Mouse (Mus musculus) central nervous system, embryonic 14 days (tissue): Measurements from ENCODE around the gene Zfp317. TPM values are rescaled to one million over a fixed set of nuclear protein-coding genes. Genes with fewer than 3 reads are reported as not detected.

Experiments
- polyA plus RNA-seq: library from polyadenylated mRNA; depleted of rRNA; stranded (reverse); fragments of >200 nt; gene quantifications from 2 replicates; pipeline ENCODE4 v1.2.3, GENCODE M21; 2012; rRNA removed

The Zfp317 gene
- 31.1 and 34.0 TPM in 2 replicates for polyA plus RNA-seq

GRCm38 (mm10) chr9:19621843-19622822 is at the start of gene Zfp317:
Gene Zfp317, plus strand, starts transcription at chr9:19622102.

GRCm38 (mm10) chr9:19582317-19582716 is 39.6 kb upstream of the Zfp317 start, which contains the start of gene Olfr855:
Gene Olfr855, plus strand, starts transcription at chr9:19582617.

Other genes with a start within 250 kb of the Zfp317 start
- not detected in 2 replicates for gene Olfr847, start 243.4 kb upstream of the Zfp317 start, polyA plus RNA-seq
- gene Olfr849, start 181.8 kb upstream of the Zfp317 start, polyA plus RNA-seq, result not detected in 2 replicates
- not detected in 2 replicates for gene Olfr850, start 143.9 kb upstream of the Zfp317 start, polyA plus RNA-seq
- not detected in 2 replicates for gene Olfr851, start 128.8 kb upstream of the Zfp317 start, polyA plus RNA-seq
- not detected in 2 replicates for gene Olfr853, start 81.0 kb upstream of the Zfp317 start, polyA plus RNA-seq
- not detected in 2 replicates for gene Olfr854, start 54.7 kb upstream of the Zfp317 start, polyA plus RNA-seq
- not detected in 2 replicates for gene Olfr855, start 39.5 kb upstream of the Zfp317 start, polyA plus RNA-seq
- 0.15 TPM in 1 of 2 replicates, not detected in the other for gene Olfr857, start 87.3 kb downstream of the Zfp317 start, polyA plus RNA-seq
- not detected in 2 replicates for gene Olfr58, start 158.2 kb downstream of the Zfp317 start, polyA plus RNA-seq
- not detected in 2 replicates for gene Olfr859, start 182.8 kb downstream of the Zfp317 start, polyA plus RNA-seq
- gene Olfr860, start 227.6 kb downstream of the Zfp317 start, polyA plus RNA-seq, result not detected in 2 replicates